Comparison of ENCODE assay signal across 14 mouse cellular contexts in genomic region chr10:115579494-115579893, GRCm38 (mm10). TPM values are rescaled to one million over a fixed set of nuclear protein-coding genes. Genes with fewer than 3 reads are reported as not detected.
DNase-seq lines count a peak whose midpoint lies in the region; ATAC-seq lines count a peak whose summit lies in the region.
"Had no signal": no experiment of that assay in that cellular context is flagged by ENCODE, and none has a peak within 500 bp of the region (broad histone marks: within the 10 kb centered on the region; RNA-seq: fewer than 3 reads in every experiment).

No protein-coding gene starts in this region.

- no peak overlapping the region for H3K4me2 ChIP-seq in kidney, embryonic 15.5 days
- no peak overlapping the region for H3K4me2 ChIP-seq in neural tube, embryonic 15.5 days
- H3K4me2 ChIP-seq in hindbrain, embryonic 12.5 days (replicated peaks) = no peak overlapping the region
- H3K4me2 ChIP-seq: embryonic facial prominence, embryonic 13.5 days had no signal

- H3K27ac ChIP-seq in kidney, embryonic 15.5 days = no peak overlapping the region
- no peak overlapping the region for H3K27ac ChIP-seq in neural tube, embryonic 15.5 days (replicated peaks)
- H3K27ac ChIP-seq in hindbrain, embryonic 12.5 days = no peak overlapping the region
- H3K27ac ChIP-seq: embryonic facial prominence, embryonic 13.5 days had no signal

- H3K36me3 ChIP-seq in kidney, embryonic 15.5 days = no peaks in the 10 kb centered on the region
- H3K36me3 ChIP-seq in neural tube, embryonic 15.5 days = no peaks in the 10 kb centered on the region
- no peaks in the 10 kb centered on the region for H3K36me3 ChIP-seq in hindbrain, embryonic 12.5 days
- H3K36me3 ChIP-seq: embryonic facial prominence, embryonic 13.5 days had no signal

- H3K4me3 ChIP-seq in kidney, embryonic 15.5 days (replicated peaks) = no peak overlapping the region
- H3K4me3 ChIP-seq in neural tube, embryonic 15.5 days (replicated peaks) = no peak overlapping the region
- H3K4me3 ChIP-seq in hindbrain, embryonic 12.5 days = no peak overlapping the region
- H3K4me3 ChIP-seq: embryonic facial prominence, embryonic 13.5 days had no signal

- peaks cover 9% of the 10 kb centered on the region for H3K27me3 ChIP-seq in kidney, embryonic 15.5 days
- H3K27me3 ChIP-seq in neural tube, embryonic 15.5 days (replicated peaks) = peaks cover 13% of the 10 kb centered on the region
- peaks cover 9% of the 10 kb centered on the region for H3K27me3 ChIP-seq in hindbrain, embryonic 12.5 days

- H3K4me1 ChIP-seq in kidney, embryonic 15.5 days = peaks cover 6% of the 10 kb centered on the region
- H3K4me1 ChIP-seq in neural tube, embryonic 15.5 days = peaks cover 5% of the 10 kb centered on the region
- H3K4me1 ChIP-seq in hindbrain, embryonic 12.5 days = peaks cover 6% of the 10 kb centered on the region

- no peaks in the 10 kb centered on the region for H3K9me3 ChIP-seq in kidney, embryonic 15.5 days (replicated peaks)
- H3K9me3 ChIP-seq in neural tube, embryonic 15.5 days (replicated peaks) = no peaks in the 10 kb centered on the region
- H3K9me3 ChIP-seq in hindbrain, embryonic 12.5 days (replicated peaks) = no peaks in the 10 kb centered on the region
- H3K9me3 ChIP-seq: embryonic facial prominence, embryonic 13.5 days had no signal

- ATAC-seq in kidney, embryonic 15.5 days (replicated peaks; ENCODE audit: low FRiP score) = peak; percentile 62; the same call in 1 of the 2 replicates
- no peak for ATAC-seq in neural tube, embryonic 15.5 days (ENCODE audit: low FRiP score)
- peak; percentile 32; the same call in 1 of the 2 replicates for ATAC-seq in hindbrain, embryonic 12.5 days (ENCODE audit: low FRiP score)

- intact Hi-C loops in heart, postnatal 25 days (cut with DNase I) = no loop called here

- H3K9ac ChIP-seq in kidney, embryonic 15.5 days = no peak overlapping the region
- H3K9ac ChIP-seq in neural tube, embryonic 15.5 days (replicated peaks) = no peak overlapping the region
- H3K9ac ChIP-seq in hindbrain, embryonic 12.5 days = no peak overlapping the region
- H3K9ac ChIP-seq: embryonic facial prominence, embryonic 13.5 days had no signal

- 27% methylated on average over 7 of the region's 7 CpGs for WGBS in kidney, embryonic 15.5 days
- WGBS in neural tube, embryonic 15.5 days = 21% methylated on average over 7 of the region's 7 CpGs
- 11% methylated on average over 7 of the region's 7 CpGs for WGBS in hindbrain, embryonic 12.5 days

- DNase-seq in kidney, adult 11 months = no peak
- peak; percentile 44 for DNase-seq in neural tube, embryonic 10.5 days (ENCODE audit: extremely low spot score, low spot score)
- DNase-seq in skeletal muscle tissue, adult 2 months (ENCODE audit: low read depth, low spot score) = peak; percentile 7
- DNase-seq in heart, postnatal 25 days (ENCODE audit: low spot score) = no peak
- DNase-seq in frontal cortex, postnatal 14 days (ENCODE audit: low spot score in 2 of 2) = no peak
- DNase-seq: liver; right cerebral cortex, postnatal 4 days; thymus, postnatal 25 days had no signal

RNA-seq across cellular contexts. Expression of gene Lgr5, which starts 8.1 kb away (rescaled TPM):
- 6.9 and 7.8 TPM in 2 replicates for polyA plus RNA-seq in kidney, embryonic 15.5 days (2015; fragmentation: Nextera tagmentation; extraction: Ambion mirVana)
- polyA plus RNA-seq in neural tube, embryonic 15.5 days (2015; fragmentation: Nextera tagmentation; extraction: Ambion mirVana) = 2.5 and 3.0 TPM in 2 replicates
- polyA plus RNA-seq in hindbrain, embryonic 12.5 days (2016; fragmentation: Nextera tagmentation; extraction: Ambion mirVana) = 7.9 and 8.1 TPM in 2 replicates
- total RNA-seq in heart, postnatal 25 days (2021) = under 1 TPM; 0.05 to 0.06 TPM

RNA-seq across cellular contexts. Expression of gene A930009A15Rik, which starts 9.7 kb away (rescaled TPM):
- 0.21 and 0.22 TPM in 2 replicates for polyA plus RNA-seq in kidney, embryonic 15.5 days (2015; fragmentation: Nextera tagmentation; extraction: Ambion mirVana)
- polyA plus RNA-seq in neural tube, embryonic 15.5 days (2015; fragmentation: Nextera tagmentation; extraction: Ambion mirVana) = 0.46 and 0.49 TPM in 2 replicates
- polyA plus RNA-seq in hindbrain, embryonic 12.5 days (2016; fragmentation: Nextera tagmentation; extraction: Ambion mirVana) = 0.70 and 0.72 TPM in 2 replicates
- not detected for total RNA-seq in heart, postnatal 25 days (2021)
- polyA plus RNA-seq: embryonic facial prominence, embryonic 13.5 days; heart, postnatal 0 days; large intestine, adult 2 months had no signal

Comparison
In these comparisons a context has a peak if more than half of its experiments do, and no peak if none do; other contexts are left out.
1. DNase-seq: peak in neural tube, embryonic 10.5 days (single experiment) and skeletal muscle tissue, adult 2 months (single experiment); none in kidney, adult 11 months (single experiment), heart, postnatal 25 days (single experiment) and frontal cortex, postnatal 14 days (0 of 2).